In the genomic region with DNA sequence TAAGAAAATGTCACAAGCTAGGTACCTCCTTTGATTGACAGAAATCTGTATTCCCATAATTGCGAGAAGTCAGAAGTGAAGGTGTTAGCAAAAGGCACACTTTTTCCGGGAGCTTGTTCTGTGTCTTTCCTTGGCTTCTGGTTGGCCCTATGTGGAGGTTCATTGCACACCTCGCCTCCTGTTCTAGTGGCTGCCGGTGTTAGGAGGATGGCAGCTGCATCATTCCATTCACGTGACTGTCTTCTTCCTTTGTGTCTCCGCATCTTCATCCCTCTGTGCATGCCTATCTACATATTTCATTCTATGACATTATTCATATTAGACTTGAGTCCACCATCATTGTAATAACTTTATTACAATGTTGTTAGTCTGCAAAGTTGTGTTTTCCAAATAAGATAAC, we compare ENCODE assay signal across 29 mouse cellular contexts. TPM values are rescaled to one million over a fixed set of nuclear protein-coding genes. Genes with fewer than 3 reads are reported as not detected.
"Had no signal": no experiment of that assay in that cellular context is flagged by ENCODE, and none has a peak within 500 bp of the region (broad histone marks: within the 10 kb centered on the region; RNA-seq: fewer than 3 reads in every experiment).

No protein-coding gene starts in this region.

- H3K36me3 ChIP-seq: embryonic facial prominence, embryonic 10.5 days; embryonic facial prominence, embryonic 12.5 days; embryonic facial prominence, embryonic 13.5 days; embryonic facial prominence, embryonic 15.5 days; forebrain, embryonic 10.5 days; forebrain, embryonic 12.5 days; forebrain, embryonic 15.5 days had no signal

- H3K4me1 ChIP-seq: embryonic facial prominence, embryonic 10.5 days; embryonic facial prominence, embryonic 12.5 days; embryonic facial prominence, embryonic 13.5 days; embryonic facial prominence, embryonic 15.5 days; forebrain, embryonic 12.5 days; forebrain, embryonic 13.5 days; forebrain, embryonic 15.5 days had no signal

- H3K9me3 ChIP-seq: embryonic facial prominence, embryonic 10.5 days; embryonic facial prominence, embryonic 12.5 days; embryonic facial prominence, embryonic 13.5 days; embryonic facial prominence, embryonic 15.5 days; forebrain, embryonic 12.5 days; forebrain, embryonic 13.5 days; forebrain, embryonic 15.5 days had no signal

- H3K27ac ChIP-seq: embryonic facial prominence, embryonic 10.5 days; embryonic facial prominence, embryonic 12.5 days; embryonic facial prominence, embryonic 13.5 days; embryonic facial prominence, embryonic 15.5 days; forebrain, embryonic 10.5 days; forebrain, embryonic 12.5 days; forebrain, embryonic 13.5 days; forebrain, embryonic 15.5 days; gastrocnemius, adult 2 months; heart, adult 2 months had no signal

- H3K27me3 ChIP-seq: embryonic facial prominence, embryonic 12.5 days; embryonic facial prominence, embryonic 13.5 days; embryonic facial prominence, embryonic 15.5 days; forebrain, embryonic 13.5 days; forebrain, embryonic 15.5 days had no signal

- H3K4me3 ChIP-seq: embryonic facial prominence, embryonic 10.5 days; embryonic facial prominence, embryonic 12.5 days; embryonic facial prominence, embryonic 13.5 days; embryonic facial prominence, embryonic 15.5 days; erythroblast, embryonic 14.5 days; forebrain, embryonic 10.5 days; forebrain, embryonic 12.5 days; forebrain, embryonic 13.5 days; forebrain, embryonic 15.5 days; gastrocnemius, adult 2 months; heart, adult 2 months had no signal

- H3K4me2 ChIP-seq: embryonic facial prominence, embryonic 12.5 days; embryonic facial prominence, embryonic 13.5 days; embryonic facial prominence, embryonic 15.5 days; forebrain, embryonic 12.5 days; forebrain, embryonic 13.5 days; forebrain, embryonic 15.5 days had no signal

- DNase-seq: cerebellum, adult 2 months; cerebellum, adult 8-10 months; cerebellum, adult 9-10 months; cerebellum, adult 9-11 months; cerebellum, postnatal 10 days; cerebellum, postnatal 14 days; cerebellum, postnatal 25 days; cerebellum, postnatal 36 days; embryo, embryonic 11 days; forebrain, postnatal 0 days; gastrocnemius, adult 2 months; gastrocnemius, postnatal 10 days; gastrocnemius, postnatal 14 days; gastrocnemius, postnatal 25 days; gastrocnemius, postnatal 36 days; heart, adult 18-20 months; heart, adult 2 months had no signal

RNA-seq across cellular contexts. Expression of gene Dnah5, which starts 37.5 kb away (rescaled TPM):
- total RNA-seq: common myeloid progenitor, adult 5-6 weeks; gastrocnemius, adult 2 months; gastrocnemius, adult 8-10 months; gastrocnemius, postnatal 25 days; gastrocnemius, postnatal 36 days; granulocyte monocyte progenitor cell, adult 5-6 weeks had no signal
- polyA plus RNA-seq: erythroblast, embryonic 14.5 days had no signal
